Mouse (Mus musculus) liver, adult 2 months (tissue): Measurements from ENCODE around the gene 1700113H08Rik. TPM values are rescaled to one million over a fixed set of nuclear protein-coding genes. Genes with fewer than 3 reads are reported as not detected.

Experiments used
- DNase-seq: peaks from one replicate; pipeline ENCODE4 v3.0.0-alpha.2; 2011; ENCODE audit warnings: low read depth, low spot score; ENCODE audit errors: extremely low read depth
- H3K27ac ChIP-seq: fragments of 200-500 bp; replicated peaks from 2 replicates; pipeline ENCODE4 v1.5.1; 2012; ENCODE audit warnings: low read depth, mild to moderate bottlenecking, control low read depth, inconsistent platforms, low read length; ENCODE audit not compliant: insufficient read depth
- H3K27me3 ChIP-seq: fragments of 200-500 bp; 2 replicates; pipeline ENCODE4 v1.6.1; 2012; ENCODE audit warnings: mild to moderate bottlenecking, moderate library complexity, low read length, inconsistent platforms; ENCODE audit not compliant: control insufficient read depth, insufficient read depth
- H3K36me3 ChIP-seq: fragments of 200-500 bp; 2 replicates; pipeline ENCODE4 v1.6.1; 2012; ENCODE audit warnings: low read length, inconsistent platforms; ENCODE audit not compliant: control insufficient read depth, insufficient read depth
- H3K4me1 ChIP-seq: fragments of 200-500 bp; 2 replicates; pipeline ENCODE4 v1.6.1; 2011; ENCODE audit warnings: low read length; ENCODE audit not compliant: control insufficient read depth, insufficient read depth
- H3K4me3 ChIP-seq: fragments of 200-500 bp; 2 replicates; pipeline ENCODE4 v1.5.1; 2011; ENCODE audit warnings: low read depth, mild to moderate bottlenecking, control low read depth, low read length, moderate library complexity; ENCODE audit not compliant: insufficient read depth
- H3K79me2 ChIP-seq: fragments of 200-500 bp; 2 replicates; pipeline ENCODE4 v1.6.1; 2012; ENCODE audit warnings: inconsistent platforms, mild to moderate bottlenecking, low read length, moderate library complexity; ENCODE audit not compliant: control insufficient read depth, insufficient read depth
- H3K9ac ChIP-seq: fragments of 200-500 bp; 2 replicates; pipeline ENCODE4 v1.6.1; 2012; ENCODE audit warnings: low read depth, mild to moderate bottlenecking, control low read depth, inconsistent platforms, low read length
- CTCF ChIP-seq: fragments of 200-500 bp; IDR thresholded peaks from 2 replicates; pipeline ENCODE4 v1.5.1; 2011; ENCODE audit warnings: low read depth, low read length, control low read depth
- POLR2A ChIP-seq: fragments of 200-500 bp; IDR thresholded peaks from 2 replicates; pipeline ENCODE4 v1.6.1; 2011; ENCODE audit warnings: low read length, control low read depth; ENCODE audit not compliant: insufficient read depth; ENCODE audit errors: extremely low read depth
- WGBS: fragments of 180-500 bp; shearing (Covaris S2); methylation state at CpG from one replicate; pipeline ENCODE4 v1.1.7; 2018; 5-methylcytosine and 5-hydroxymethylcytosine counted together
- polyA plus RNA-seq: library from polyadenylated mRNA; depleted of rRNA; stranded (reverse); fragments of >200 nt; gene quantifications from 2 replicates; pipeline ENCODE4 v1.2.3, GENCODE M21; 2012
- total RNA-seq: library from RNA; depleted of rRNA; stranded (reverse); fragments of >200 nt; gene quantifications from 2 replicates; pipeline ENCODE4 v1.2.3, GENCODE M21; 2014

The 1700113H08Rik gene
- total and polyA plus RNA-seq, 2 experiments = not detected

GRCm38 (mm10) chr10:87016151-87016692 is 41.6 kb upstream of the 1700113H08Rik start:
- H3K9ac ChIP-seq = no peak overlapping the region
- no peaks in the 10 kb centered on the region for H3K36me3 ChIP-seq
- H3K4me3 ChIP-seq = no peak overlapping the region
- no peaks in the 10 kb centered on the region for H3K27me3 ChIP-seq
- H3K4me1 ChIP-seq = no peaks in the 10 kb centered on the region; the same call in 1 of the 2 replicates
- TF ChIP-seq POLR2A (no peak), CTCF (no peak)
- WGBS = 79% methylated on average over 9 of the region's 9 CpGs
- H3K27ac ChIP-seq = no peak overlapping the region
- no peaks in the 10 kb centered on the region; the same call in 1 of the 2 replicates for H3K79me2 ChIP-seq
- no peak for DNase-seq

- Histone ChIP-seq H3K9ac (no peak overlapping the region), H3K27ac (no peak overlapping the region), H3K36me3 (no peaks in the 10 kb centered on the region), H3K4me1 (no peaks in the 10 kb centered on the region; the same call in 1 of the 2 replicates), H3K79me2 (no peaks in the 10 kb centered on the region; the same call in 1 of the 2 replicates), H3K27me3 (no peaks in the 10 kb centered on the region), H3K4me3 (no peak overlapping the region)
- DNase-seq = no peak
- WGBS = 85% methylated on average over 9 of the region's 9 CpGs
- TF ChIP-seq POLR2A = no peak
- no peak for TF ChIP-seq CTCF
Measured at GRCm38 (mm10) chr10:87018876-87019275, 39.0 kb upstream of the 1700113H08Rik start.

- Histone ChIP-seq H3K27me3 (no peaks in the 10 kb centered on the region), H3K79me2 (no peaks in the 10 kb centered on the region; the same call in 1 of the 2 replicates), H3K4me3 (no peak overlapping the region), H3K36me3 (no peaks in the 10 kb centered on the region), H3K9ac (no peak overlapping the region), H3K27ac (no peak overlapping the region), H3K4me1 (no peaks in the 10 kb centered on the region)
- no peak for DNase-seq
- WGBS = 44% methylated on average over 16 of the region's 16 CpGs
- TF ChIP-seq CTCF (peak; percentile 47), POLR2A (no peak)
Measured at GRCm38 (mm10) chr10:87020711-87021110, 37.1 kb upstream of the 1700113H08Rik start.

- 2% methylated on average over 10 of the region's 10 CpGs for WGBS
Measured at GRCm38 (mm10) chr10:87024884-87025283, 33.0 kb upstream of the 1700113H08Rik start.

GRCm38 (mm10) chr10:87032768-87033167 is 25.1 kb upstream of the 1700113H08Rik start:
- 42% methylated on average over 8 of the region's 8 CpGs for WGBS
- peak; percentile 97 for DNase-seq
- Histone ChIP-seq H3K27ac (peak overlapping the region; percentile 42; the same call in 1 of the 2 replicates), H3K4me3 (no peak overlapping the region), H3K36me3 (no peaks in the 10 kb centered on the region), H3K27me3 (no peaks in the 10 kb centered on the region), H3K4me1 (peaks cover 14% of the 10 kb centered on the region), H3K9ac (no peak overlapping the region), H3K79me2 (no peaks in the 10 kb centered on the region)
- TF ChIP-seq POLR2A = no peak
- TF ChIP-seq CTCF = no peak

More at GRCm38 (mm10) chr10:87024884-87025283, 33.0 kb upstream of the 1700113H08Rik start:
- Histone ChIP-seq H3K4me1 (no peaks in the 10 kb centered on the region), H3K36me3 (no peaks in the 10 kb centered on the region), H3K27ac (no peak overlapping the region), H3K27me3 (no peaks in the 10 kb centered on the region), H3K79me2 (no peaks in the 10 kb centered on the region), H3K4me3 (no peak overlapping the region), H3K9ac (no peak overlapping the region)
- TF ChIP-seq POLR2A (no peak), CTCF (peak; percentile 100)
- DNase-seq = peak; percentile 69

- H3K27me3 ChIP-seq = no peaks in the 10 kb centered on the region
- no peaks in the 10 kb centered on the region for H3K36me3 ChIP-seq
- no peak overlapping the region for H3K27ac ChIP-seq
- WGBS = 82% methylated on average over 15 of the region's 15 CpGs
- no peak for DNase-seq
- H3K4me1 ChIP-seq = peaks cover 12% of the 10 kb centered on the region
- H3K79me2 ChIP-seq = no peaks in the 10 kb centered on the region
- H3K9ac ChIP-seq = no peak overlapping the region
- TF ChIP-seq POLR2A (no peak), CTCF (no peak)
- no peak overlapping the region for H3K4me3 ChIP-seq
Measured at GRCm38 (mm10) chr10:87035866-87036265, 22.0 kb upstream of the 1700113H08Rik start.
